ENCODE assay signal across 13 mouse cellular contexts in the genomic region with DNA sequence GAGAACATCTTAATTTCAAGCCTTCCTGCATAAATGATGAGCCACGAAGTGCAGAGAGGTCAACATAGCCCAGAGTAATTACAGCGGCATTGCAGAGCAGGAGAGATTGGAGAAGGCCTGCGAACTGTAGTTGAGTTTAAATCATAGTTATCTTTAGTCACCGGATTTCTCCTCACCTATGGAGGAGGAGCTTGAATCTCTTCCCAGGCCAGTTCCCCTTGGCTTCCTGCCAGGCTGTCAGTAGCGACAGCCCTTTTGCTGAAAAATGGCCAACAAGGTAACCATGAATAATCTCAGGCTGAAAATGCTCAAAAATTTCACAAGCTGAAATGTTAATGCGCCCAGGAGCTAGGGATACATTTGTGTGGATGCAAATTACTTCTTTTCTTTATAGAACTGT.
DNase-seq lines count a peak whose midpoint lies in the region; ATAC-seq and TF ChIP-seq lines count a peak whose summit lies in the region.
"Had no signal": no experiment of that assay in that cellular context is flagged by ENCODE, and none has a peak within 500 bp of the region (broad histone marks: within the 10 kb centered on the region; RNA-seq: fewer than 3 reads in every experiment).

No protein-coding gene starts in this region.

- H3K36me3 ChIP-seq in kidney, adult 2 months (ENCODE audit: control insufficient read depth, insufficient read depth, low read length), result no peaks in the 10 kb centered on the region
- H3K36me3 ChIP-seq in kidney, embryonic 16.5 days (ENCODE audit: insufficient read depth, low read length), result no peaks in the 10 kb centered on the region
- H3K36me3 ChIP-seq: forebrain, embryonic 10.5 days had no signal

- H3K27me3 ChIP-seq in kidney, adult 2 months (replicated peaks; ENCODE audit: control insufficient read depth, insufficient read depth, low read length), result no peaks in the 10 kb centered on the region
- H3K27me3 ChIP-seq in kidney, embryonic 16.5 days (ENCODE audit: insufficient read depth, low read length), result no peaks in the 10 kb centered on the region

- H3K27ac ChIP-seq in kidney, adult 2 months (ENCODE audit: insufficient read depth, low read depth, low read length), result no peak overlapping the region
- H3K27ac ChIP-seq in kidney, embryonic 16.5 days (ENCODE audit: low read length), result no peak overlapping the region
- H3K27ac ChIP-seq: forebrain, embryonic 10.5 days had no signal

- no peak overlapping the region for H3K4me2 ChIP-seq in kidney, embryonic 16.5 days (replicated peaks; ENCODE audit: low read depth, low read length)
- H3K4me2 ChIP-seq: liver, embryonic 11.5 days had no signal

- 48% methylated on average over 6 of the region's 6 CpGs for WGBS in kidney, adult 2 months
- WGBS in kidney, embryonic 16.5 days, result 62% methylated on average over 6 of the region's 6 CpGs

- H3K4me3 ChIP-seq in kidney, adult 2 months (ENCODE audit: insufficient read depth, low read depth, low read length), result no peak overlapping the region
- no peak overlapping the region for H3K4me3 ChIP-seq in kidney, embryonic 16.5 days (ENCODE audit: low read length)
- H3K4me3 ChIP-seq: forebrain, embryonic 10.5 days had no signal

- no peak for TF ChIP-seq POLR2A in kidney, adult 2 months (IDR thresholded peaks at IDR 0.05; ENCODE audit: low read depth, low read length)

- peak; percentile 42 for DNase-seq in adrenal gland, postnatal 10 days
- DNase-seq in adrenal gland, adult 2 months, result no peak
- peak; percentile 10 for DNase-seq in kidney, adult 2 months
- DNase-seq in ovary, postnatal 14 days (ENCODE audit: low spot score), result peak; percentile 4
- DNase-seq in ovary, postnatal 10 days (ENCODE audit: low spot score), result no peak
- peak; percentile 87 to 89 for DNase-seq in cerebellum, postnatal 36 days
- DNase-seq in lung, adult 18-20 months, result no peak
- DNase-seq: lung, postnatal 4 days; spleen, adult 18-20 months had no signal

- no peaks in the 10 kb centered on the region for H3K4me1 ChIP-seq in kidney, adult 2 months (ENCODE audit: control insufficient read depth, insufficient read depth, low read length)
- no peaks in the 10 kb centered on the region for H3K4me1 ChIP-seq in kidney, embryonic 16.5 days (ENCODE audit: insufficient read depth, low read length)

- TF ChIP-seq CTCF in kidney, adult 2 months (conservative IDR thresholded peaks at IDR 0.05; ENCODE audit: insufficient read depth, insufficient read length, low read depth, low read length), result no peak

- H3K9ac ChIP-seq in kidney, embryonic 16.5 days (replicated peaks; ENCODE audit: low read length), result no peak overlapping the region

- no peak for ATAC-seq in kidney, embryonic 16.5 days (ENCODE audit: low FRiP score, low TSS enrichment)
- ATAC-seq: intestine, postnatal 0 days had no signal

- no peaks in the 10 kb centered on the region for H3K9me3 ChIP-seq in kidney, embryonic 16.5 days (ENCODE audit: low read length)
- H3K9me3 ChIP-seq: forebrain, embryonic 10.5 days had no signal

Comparison
In these comparisons a context has a peak if more than half of its experiments do, and no peak if none do; other contexts are left out.
1. DNase-seq: peak in adrenal gland, postnatal 10 days (single experiment), kidney, adult 2 months (single experiment), ovary, postnatal 14 days (single experiment) and cerebellum, postnatal 36 days (2 of 2); none in adrenal gland, adult 2 months (single experiment), ovary, postnatal 10 days (single experiment) and lung, adult 18-20 months (0 of 2).